Mouse (Mus musculus): ENCODE results near the gene Csrp3.

The Csrp3 gene

DNA sequence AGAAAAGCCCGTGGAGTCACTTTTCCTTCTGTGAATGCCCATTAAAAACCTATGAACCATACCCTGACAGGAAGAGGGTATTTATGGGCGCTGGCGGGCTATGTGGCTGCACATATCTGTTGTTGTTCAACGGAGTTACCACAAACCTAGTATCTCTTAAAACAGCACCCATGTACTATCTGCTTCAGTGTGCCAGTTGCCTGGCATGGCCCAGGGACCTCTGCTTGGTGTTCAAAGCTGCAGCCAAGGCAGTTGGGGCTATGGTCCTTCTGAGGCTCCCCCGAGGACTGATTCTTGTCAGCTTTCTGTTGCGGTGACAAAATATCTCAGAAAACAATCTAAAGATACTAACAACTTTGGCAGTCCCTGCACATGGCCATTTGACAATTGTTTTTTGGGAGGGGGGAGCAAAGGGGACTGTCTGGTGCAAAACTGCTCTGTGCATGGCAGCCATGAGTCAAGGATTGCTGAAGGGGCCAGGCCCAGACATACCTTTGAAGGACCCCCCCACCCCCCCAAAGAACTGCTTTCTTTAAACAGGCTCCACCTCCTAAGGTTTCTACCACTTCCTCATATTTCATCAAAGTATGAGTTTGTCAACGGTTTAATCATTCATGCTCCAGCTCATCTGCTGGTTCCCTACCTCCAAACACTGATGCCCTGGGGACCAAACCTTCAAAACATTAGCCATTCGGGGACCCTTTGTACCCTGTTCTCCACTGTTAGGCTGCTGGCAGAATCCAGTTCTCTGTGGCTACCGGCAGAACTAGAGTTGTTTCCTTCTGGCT is 17.0 kb upstream of the Csrp3 start:
- no peak for DNase-seq

DNA sequence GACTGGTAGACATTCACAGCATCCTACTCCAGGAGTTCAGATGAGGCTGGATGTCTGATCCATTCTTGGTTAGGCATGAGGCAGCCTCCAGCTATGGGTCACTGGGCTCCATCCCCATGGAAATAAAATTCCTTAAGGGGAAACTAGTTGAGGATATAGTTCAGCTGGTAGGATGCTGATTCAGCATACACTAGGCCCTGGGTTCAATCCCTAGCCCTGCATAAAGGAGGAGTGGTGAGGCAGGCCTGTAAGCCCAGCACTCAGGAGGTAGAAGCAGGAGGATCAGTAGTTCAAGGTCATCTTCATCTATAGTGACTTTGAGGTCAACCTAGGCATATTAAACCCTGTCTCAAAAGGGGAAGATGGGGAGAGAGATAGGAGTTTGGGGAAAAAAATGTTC is 16.4 kb upstream of the Csrp3 start:
- DNase-seq = no peak

DNA sequence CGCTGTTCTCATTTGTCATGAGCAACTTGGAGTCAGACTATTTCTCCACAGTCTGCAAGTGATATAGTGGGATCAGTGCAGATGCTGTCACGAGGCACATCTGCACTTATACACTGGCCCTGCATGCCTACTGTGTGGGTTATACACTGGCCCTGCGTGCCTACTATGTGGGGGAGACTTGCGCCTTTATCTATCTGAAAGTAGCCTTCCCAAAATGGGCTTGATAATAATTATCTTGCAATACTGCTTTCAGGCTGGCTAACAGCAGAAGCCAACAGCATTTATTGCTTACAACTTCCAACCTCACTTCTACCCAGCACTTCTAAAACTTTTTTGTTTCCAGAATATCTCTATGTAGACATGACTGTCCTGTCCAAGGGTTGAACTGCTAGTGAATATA is 14.0 kb upstream of the Csrp3 start:
- no peak for DNase-seq

DNA sequence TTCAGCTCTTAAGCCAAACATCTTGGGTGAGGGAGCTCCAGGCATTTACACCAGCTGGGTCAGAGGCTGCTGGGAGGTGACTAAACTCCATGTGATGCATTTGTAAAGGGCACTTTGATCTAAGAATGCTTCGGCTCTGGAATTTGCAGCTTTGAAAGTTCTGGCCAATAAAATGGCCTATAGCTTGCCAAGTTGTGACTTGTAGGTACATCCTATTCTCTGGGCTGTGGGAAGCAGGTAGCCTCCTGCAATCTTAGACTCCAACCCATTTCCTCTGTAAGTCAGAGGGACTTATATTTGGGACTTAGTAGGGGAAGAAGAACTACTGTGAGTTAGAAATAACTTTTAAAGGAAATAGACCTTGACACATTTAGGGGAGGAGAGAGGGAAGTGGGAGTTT is 13.1 kb upstream of the Csrp3 start:
- no peak for DNase-seq

DNA sequence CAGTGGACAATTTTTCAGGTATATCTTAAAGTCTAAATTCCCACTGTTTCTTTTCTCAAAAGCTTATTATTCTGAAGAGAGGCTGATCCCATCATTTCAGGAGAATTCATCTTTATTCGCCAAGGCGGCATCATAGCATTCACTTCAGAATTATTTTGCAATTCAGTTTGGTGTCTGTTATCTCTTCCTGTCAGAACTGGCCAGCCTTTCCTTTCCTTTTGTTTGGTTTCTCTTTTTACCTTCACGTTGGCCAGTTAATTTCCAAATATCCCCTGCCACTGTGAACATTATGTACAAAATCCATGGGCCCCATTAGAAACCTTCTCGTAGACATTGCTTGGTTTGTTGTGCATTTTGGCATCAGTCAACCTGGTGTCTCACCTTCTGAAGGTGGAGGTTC is 11.5 kb upstream of the Csrp3 start:
- no peak for DNase-seq

DNA sequence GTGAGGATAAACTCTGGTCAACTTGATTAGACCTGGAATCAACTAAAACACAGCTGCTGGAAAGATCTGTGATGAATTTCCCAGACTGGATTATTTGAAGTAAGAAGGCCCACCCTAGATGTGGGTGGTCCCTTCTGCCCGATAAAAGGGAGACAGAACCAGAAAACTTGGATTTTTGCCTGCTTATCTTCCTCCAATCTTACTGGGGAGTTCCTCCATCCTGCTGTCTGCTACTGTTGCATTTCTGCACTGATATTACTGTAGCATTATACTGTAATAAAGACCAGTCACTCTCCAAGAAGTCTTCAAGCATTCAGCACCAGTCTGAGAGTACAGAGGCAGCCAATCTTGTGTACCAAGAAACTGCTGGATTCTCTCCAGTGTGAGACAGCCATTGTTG is 10.4 kb upstream of the Csrp3 start:
- DNase-seq = no peak

DNA sequence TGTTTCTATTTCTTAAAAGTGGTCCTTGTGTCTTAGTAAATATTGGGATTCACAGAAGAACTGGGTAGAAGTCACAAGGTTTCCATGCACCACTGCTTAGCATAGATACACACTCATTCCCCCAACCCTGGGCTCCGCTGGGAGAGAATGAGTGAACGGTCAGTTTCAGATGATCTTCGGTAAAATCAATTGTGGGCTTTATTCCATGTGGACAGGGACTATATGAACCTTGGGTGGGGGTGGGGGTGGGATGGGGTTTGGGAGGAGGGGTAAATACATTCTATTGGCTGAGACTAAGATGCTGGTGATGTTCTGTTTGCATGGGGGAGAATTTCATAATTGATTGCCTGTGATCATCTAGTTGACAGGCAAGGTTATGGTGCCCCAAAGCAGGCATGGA is 7.6 kb upstream of the Csrp3 start:
- no peak for DNase-seq

DNA sequence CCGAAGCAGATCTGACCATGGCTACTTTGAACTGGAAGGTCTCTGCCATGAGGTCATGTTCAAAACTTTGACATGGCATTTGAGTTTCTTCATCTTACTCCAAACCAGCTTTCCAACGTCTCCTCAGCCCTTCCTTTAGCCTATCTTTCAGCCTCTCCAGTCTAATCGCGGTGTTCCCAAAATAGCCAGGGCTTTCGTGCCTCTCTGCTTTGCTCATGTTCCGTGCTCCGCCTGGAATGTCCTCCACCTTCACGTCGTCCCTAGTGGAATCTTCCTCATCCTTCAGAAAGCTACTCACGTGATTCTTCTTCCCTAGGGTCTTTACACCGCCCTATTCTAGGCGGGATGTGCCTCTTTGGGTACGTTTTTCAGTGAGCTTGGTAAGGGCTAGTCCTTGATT is 5.7 kb upstream of the Csrp3 start:
- no peak for DNase-seq

DNA sequence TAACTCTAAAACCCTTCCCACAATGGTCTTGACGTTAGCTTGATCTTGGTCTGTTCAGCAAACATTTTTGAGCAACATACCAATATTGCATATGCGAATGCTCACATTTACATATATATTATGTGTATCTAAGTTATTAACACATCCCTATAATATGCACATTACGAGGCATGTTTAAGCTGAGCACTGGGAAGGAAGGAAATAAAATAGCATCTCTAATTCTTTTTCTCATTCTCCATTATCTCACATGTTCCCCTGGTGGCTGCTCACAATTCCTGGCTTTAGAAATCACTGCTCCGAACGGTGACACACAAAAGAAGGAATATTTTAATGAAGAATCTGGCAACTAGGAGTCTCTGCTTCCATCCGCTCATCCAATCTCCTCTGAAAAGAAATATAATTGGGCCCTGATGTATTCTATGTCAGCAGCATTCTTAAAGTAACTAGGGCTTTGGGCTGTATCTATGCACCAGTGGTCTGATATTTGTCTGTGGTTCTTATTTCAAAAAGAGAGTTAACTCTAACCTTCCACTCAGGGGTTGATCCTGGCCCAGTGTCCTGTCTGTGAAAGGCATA is 3.8 kb upstream of the Csrp3 start:
- no peak for DNase-seq

DNA sequence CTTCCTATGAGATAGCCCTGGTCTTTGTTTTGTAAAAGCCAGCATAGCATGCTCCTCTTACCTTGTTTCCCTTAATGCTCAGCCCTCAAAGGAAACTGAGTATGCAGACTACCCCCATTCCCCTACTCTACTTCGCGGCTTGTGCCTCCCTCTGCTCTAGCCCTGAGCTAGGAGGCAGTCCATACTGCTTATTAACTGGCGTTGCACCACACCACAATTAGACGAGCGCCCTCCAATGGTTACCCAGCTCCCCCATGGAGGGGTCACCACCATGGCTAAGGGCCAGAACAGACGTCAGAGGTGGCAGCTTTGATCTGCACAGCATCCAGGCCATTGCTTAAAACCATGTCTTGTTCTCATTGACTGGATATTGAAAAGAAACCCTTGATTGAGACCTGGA is 1.1 kb downstream of the Csrp3 start:
- DNase-seq = no peak

DNA sequence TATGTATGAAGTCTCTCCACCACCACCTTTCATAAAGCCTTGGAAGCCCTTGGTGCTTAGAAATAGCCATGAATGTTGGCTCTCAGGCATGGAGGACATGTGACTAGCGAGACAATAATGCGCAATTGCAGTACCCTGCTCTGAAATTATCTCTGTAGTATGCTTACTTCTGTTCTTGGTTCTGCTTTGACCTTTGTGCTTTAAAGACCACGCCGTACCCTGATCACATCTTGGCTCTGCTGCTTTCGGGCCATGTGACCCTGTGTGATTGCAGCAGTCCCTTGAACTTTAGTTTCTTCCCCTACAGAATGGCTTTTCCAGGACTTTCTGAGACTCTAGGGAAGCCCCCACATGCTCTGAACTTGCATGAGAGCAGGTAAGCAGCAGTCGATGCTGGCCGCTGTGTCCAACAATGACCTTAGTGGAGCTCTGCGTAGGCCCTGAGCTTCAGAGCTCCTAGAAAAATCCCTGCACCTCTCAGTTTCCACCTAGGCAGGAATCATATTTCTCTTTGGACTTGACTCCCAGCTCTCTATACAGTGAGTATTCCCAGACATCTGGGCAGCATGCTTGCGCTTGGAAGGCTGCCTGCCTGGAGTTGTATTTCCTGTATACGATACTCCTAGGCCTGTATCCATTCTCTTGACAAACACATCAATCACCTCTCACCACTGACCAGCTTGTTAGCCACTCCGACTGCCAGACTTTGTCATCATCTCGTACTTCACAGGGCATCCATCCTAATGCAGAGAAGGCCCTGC is 2.4 kb downstream of the Csrp3 start:
- no peak for DNase-seq

DNA sequence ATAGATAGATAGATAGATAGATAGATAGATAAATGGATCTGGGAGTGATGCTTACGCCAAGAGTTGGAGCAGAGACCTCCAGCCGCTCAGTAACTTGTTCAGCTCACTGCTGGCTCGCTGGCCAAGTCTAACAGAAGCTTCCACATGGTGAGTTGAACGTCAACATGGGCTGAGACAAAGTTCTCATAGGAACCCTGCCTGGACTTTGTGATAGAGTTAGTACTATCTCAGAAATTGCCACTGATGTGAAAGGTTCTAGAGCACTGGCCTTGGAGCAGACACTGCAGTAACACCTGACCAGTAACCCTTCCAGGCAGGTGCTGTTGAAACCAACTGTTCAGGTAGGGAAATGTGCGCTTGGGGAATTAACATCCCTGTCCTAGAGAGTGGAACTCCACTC is 4.3 kb downstream of the Csrp3 start:
- no peak for DNase-seq

DNA sequence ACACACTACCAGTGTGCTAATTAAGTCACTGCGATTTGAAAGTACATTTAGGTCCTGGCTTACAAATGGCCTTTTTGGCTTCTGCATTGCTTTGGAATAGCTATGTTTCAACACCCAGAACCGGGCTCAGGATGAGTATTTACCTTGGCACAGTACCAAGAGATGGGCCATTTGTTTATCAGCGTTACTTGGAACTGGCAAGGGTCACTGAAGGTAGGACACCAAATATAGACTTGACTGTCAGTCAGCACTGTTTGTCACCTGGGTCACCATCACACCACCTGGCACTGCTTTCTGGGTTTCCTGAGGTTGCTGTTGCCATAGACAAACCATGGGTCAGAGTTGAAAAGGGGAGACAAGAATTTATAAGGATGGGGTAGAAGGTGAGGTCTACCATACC is 5.5 kb downstream of the Csrp3 start:
- DNase-seq = no peak

DNA sequence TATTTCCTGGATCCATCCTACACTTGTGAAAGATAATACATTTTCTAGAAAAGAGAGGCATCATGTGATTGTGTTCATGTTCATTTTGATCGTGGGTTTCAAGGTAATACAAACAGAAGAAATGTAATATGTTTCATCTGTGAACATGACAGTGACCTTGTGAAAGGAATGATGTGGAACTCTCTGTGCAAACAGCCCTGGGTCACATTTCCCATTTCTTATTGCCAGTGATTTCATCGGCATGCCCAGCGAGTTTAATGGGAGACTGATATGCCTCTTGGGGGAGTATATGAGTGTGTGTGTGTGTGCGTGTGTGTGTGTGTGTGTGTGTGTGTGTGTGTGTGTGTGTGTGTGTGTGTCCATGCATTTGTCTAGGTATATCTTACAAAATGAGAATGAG is 6.3 kb downstream of the Csrp3 start:
- no peak for DNase-seq

DNA sequence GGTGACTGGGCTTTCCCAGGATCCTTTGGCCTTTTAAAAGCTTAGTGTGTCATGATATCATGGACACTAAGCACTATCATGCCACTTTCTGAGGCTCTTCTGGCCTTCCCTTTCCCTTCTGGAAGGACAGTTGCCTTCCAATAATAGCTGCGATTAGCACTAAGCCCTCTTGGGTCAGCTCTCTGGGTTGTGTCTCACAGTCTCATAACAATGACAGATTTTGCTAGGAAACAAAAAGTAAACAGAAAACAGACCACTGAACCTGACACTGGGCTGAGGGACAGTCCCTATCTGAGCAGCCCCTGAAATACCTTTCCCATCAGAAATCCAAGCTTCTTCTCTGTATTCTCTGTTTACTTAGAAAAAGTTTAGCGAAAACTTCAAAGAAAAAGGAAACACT is 7.3 kb downstream of the Csrp3 start:
- DNase-seq = no peak

DNA sequence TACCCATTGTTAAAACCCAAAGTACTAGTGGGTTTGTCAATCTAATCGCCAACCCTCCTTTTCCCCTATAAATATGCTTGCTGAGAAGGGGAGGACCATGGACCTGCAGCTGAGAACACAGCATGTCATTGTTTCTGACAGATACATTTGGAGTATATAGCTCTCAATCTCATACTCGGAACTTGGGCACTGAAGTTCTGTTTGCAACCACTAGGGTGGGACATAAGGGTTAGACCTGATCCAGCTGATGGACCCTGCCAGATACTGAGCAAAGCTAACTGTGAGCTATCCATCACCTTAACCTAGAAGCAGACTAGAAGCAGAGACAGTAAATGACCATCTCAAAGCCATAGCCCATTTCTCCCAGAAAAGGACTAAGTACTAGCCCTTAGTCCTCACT is 9.4 kb downstream of the Csrp3 start:
- DNase-seq = no peak

DNA sequence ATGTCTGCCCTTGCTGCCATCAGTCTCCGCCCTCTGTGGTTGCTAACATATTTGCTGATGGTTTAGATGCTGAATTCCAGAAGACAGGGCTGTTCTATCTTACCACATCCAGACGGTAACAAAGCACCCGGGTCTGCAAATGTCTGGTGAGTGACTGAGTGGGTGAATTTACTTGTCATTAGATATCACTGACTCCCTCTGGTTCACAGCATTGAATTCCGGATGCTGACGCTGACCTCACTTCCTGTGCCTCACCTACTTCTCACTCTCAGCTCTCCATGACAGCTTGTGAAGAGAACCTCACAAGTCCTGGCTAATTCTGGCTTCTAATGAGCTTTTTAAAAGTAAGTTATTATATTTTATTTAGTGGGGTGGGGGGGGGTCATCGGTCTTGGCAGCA is 10.9 kb downstream of the Csrp3 start:
- no peak for DNase-seq

DNA sequence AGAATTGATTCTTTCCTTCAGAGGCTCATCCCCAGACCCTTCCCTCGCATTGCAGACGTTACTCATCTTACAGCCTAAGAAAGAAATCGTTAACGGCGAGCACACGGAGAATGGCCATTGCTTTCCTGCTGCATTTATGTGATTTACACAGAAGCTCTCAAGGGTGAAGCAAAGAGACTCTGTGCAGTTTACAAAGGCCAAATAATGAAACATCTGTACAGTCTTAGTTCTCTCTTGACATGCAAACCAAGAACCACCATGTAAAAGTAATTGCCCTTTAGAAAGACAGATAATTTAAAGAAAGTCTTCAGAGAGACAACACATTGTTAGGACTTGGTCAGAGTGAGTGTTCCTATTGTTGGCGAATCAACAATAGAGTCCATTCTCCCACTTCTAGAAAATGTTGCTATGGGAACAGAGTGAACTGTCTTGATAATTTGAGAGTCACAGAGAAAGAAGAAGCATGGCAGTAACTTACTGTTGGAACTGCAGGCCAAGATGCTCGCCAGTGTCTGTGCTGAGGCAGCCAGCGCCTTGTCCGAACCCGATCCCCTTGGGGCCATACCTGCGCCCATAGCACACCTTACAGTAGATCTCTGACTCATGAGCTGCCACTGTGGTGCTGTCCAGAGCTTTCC is 12.7 kb downstream of the Csrp3 start:
- DNase-seq = no peak

DNA sequence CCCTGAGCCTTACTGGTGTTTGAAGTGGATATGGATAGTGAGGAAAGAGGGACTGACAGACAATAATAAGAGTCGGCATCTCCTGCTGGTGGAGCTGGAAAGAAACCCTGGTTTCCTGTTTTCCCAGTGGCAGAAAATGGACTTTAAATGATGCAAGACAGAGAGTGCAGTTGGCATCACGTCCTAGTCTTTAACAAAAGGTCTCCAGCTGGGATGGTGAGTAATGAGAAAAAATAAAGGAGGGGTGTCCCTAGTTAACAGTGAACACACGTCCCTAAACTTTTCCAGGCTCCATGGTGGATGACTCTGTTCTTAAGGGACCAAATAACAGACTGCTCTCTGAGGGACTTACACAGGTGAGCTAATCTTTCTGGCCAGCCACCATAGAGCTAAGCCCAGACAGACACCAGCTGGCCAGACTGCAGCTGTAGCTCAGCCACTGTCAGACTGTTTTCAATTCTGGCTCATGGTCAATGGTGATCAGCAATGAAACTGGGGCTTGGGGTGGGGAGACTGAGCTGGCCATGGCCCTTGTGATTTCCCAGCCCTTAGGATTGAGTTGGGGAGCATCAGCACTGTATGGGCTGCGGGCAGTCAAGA is 13.4 kb downstream of the Csrp3 start:
- DNase-seq = no peak

DNA sequence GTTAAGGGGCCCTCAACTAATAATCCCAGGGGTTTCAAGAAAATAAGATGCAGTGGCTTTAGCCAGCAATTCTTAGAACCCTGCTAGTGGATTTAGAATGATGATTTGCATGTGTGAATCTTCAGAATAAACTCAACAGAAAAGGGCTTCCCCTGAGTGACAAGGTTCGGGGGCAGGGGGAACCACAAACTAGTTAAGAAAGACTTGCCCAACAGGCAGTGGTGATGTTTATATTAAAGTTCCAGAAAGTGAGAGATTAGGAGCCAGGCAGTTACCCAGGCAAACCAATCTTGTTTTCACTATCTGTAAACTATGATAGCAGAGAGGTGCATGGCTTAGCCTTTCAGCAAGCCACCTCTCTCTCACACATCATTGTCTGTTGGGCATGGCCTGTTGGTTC is 15.1 kb downstream of the Csrp3 start:
- DNase-seq = no peak

DNA sequence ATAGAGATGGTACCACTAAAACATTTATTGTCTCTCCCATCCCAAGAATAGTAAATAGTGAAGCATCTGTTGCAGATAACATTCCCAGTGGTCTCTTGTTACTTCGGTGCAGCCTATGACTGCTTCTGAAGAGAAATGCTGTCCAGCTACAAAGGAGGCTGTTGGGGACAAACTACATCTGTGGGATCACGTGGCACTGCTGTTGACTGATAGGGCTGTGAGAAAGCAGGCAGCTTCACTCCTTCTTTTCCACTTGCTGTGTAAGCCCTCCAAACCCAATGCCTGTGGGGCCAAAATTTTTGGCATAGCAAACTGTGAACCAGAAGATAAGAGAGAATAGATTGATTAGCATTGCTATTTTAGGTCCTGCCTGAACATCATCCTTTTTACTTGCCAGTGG is 17.4 kb downstream of the Csrp3 start:
- no peak for DNase-seq

DNA sequence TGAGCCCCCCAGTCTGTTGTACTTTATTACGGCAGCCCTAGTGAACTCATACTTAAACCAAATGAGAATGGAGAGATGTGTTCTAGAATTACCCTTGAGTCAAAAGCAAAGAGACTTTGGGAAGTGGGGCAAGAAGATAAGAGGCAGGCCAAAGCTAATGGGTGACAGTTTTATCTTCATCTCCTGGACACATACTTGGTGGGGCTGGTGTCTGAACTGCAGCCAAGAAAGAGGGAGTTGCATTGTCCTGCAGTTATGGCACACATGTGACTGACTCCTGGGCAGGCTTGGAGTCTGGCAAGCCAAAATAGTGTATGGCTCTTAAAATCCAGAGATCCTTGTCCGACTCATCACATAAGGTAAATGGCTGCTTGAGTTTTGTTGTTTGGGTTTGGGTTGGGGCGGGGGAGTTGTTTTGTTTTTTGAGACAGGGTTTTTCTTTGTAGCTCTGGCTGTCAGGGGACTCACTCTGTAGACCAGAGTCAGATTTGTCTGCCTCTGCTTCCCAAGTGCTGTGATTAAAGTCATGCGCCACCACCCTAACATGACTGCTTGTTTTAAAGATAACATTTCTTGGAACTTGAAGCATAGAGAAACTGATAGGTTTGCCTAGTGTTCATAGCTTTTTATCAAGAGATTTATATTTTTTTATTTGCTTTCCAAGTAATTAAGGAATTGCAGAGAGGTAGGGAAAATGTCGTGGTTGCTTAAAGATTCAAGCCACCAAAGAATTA is 18.5 kb downstream of the Csrp3 start:
- DNase-seq = no peak

DNA sequence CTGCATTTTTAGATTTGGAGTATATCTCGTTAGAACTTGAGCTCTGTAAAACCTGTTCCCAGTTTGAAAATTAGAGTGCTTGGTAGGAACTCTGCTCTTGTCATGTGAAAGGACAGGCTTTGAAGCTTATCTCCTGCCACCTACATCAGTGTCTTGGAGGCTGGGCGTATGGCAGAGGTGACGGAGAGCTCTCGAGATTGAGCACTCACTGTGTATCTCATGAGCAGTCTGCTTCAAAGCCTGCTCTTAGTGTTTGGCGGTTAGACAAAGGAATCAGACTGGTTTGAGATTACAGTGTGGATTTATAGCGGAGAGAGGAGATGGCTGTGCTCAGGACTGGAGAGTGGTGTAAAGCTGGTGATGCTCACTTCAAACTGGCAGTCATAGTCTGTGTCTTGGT is 22.7 kb downstream of the Csrp3 start:
- no peak for DNase-seq
